Mouse (Mus musculus): ENCODE results near the gene 1700001J03Rik.

DNA sequence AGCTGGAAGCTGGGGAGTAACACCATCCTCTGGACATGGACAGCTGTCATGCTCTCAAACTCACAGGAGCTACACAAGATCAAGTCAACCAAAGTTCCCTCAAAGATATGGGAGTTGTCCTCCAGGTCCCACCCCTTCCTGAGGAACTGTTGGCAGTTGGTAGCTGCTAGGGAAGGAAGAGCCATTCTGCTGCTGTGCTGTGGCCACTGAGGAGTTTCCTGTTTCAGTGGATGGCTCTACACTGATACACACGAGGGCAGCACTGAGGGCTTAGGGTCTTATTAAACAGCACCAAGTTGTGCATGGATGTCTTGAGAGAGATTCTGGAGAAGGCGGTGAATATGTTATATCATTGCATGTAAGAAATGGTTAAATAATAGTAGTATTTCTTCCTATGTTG lies 14.4 kb upstream of the 1700001J03Rik start:
- TF ChIP-seq CTCF (IDR thresholded peaks at IDR 0.05) (peak; percentile 10; the same call in 1 of the 2 replicates), EP300 (IDR thresholded peaks at IDR 0.05) (no peak)

Data from lung, postnatal 0 days (tissue).